Mouse (Mus musculus) regulatory T cell (primary cell): ENCODE data around the gene Olfr55.
"Not testable (repeated sequence)": the region's sequence is repeated elsewhere in the genome, so short reads cannot be mapped to it uniquely, and the experiment has no call there.

Experiments used
- in situ Hi-C: fragments of 300-600 bp; cut with MboI, MseI; formaldehyde crosslinking; loops from one replicate; pipeline ENCODE4 v1.15.1; 2025; ENCODE audit warnings: high pct_unique_total_duplicates

Olfr55 gene

DNA sequence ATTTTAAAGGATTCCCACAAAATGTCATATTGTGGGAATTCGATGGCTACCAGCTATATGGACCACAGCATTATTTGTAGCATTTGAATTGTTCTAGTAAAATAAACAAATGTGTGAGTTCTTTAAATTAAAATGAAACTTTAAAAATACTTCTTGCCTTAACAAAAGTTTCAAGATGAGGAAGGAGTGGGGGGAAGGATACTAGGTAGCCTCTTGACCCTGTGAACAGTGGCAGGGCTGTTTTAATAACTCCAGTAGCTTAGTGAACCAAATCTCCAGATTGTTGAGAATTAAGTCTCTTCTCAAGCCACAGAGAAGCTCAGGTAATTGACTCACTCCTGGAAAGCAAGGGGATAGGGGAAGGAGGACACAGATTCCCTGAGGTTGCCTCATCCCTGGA is at the start of gene Olfr55:
TSS of gene Olfr55 (plus strand) at position 301 of the 400 bp plus-strand sequence.
- in situ Hi-C loops, result not testable (repeated sequence)

DNA sequence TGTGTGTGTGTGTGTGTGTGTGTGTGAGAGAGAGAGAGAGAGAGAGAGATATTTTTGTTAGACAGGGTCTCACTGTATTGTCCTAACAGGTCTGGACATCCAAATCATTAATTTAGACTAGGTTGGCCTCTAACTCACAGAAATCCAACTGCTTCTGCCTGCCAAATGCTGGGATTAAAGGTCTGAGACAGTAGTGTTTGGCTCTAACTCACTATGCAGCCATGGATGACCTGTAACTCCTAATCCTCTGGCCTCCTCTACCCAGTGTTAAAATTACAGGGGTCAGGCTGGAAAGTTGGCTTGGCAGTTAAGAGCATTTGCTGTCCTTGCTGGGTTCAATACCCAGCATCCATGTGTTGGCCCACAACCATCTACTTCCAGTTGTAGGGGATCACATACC is 43.7 kb upstream of the Olfr55 start:
- in situ Hi-C loops, result no loop called here

DNA sequence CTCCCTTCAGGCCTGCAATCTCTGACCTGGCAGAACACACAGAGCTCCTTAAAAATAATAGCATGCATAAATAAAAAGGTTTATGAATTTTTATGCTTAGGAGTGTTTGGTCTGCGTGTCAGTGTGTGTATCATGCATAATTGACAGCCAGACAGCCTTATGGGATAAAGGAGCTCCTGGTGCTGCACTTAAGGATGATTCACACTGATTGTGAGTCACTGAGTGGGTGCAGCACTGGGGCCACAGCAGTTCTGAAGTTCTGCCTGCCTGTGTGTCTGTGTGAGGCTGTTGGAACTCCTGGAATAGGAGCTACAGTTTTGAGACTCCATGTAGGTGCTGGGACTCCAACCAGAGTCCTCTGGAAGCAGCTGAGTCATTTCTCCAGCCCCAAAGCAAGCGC is 42.0 kb upstream of the Olfr55 start:
- in situ Hi-C loops, result no loop called here

DNA sequence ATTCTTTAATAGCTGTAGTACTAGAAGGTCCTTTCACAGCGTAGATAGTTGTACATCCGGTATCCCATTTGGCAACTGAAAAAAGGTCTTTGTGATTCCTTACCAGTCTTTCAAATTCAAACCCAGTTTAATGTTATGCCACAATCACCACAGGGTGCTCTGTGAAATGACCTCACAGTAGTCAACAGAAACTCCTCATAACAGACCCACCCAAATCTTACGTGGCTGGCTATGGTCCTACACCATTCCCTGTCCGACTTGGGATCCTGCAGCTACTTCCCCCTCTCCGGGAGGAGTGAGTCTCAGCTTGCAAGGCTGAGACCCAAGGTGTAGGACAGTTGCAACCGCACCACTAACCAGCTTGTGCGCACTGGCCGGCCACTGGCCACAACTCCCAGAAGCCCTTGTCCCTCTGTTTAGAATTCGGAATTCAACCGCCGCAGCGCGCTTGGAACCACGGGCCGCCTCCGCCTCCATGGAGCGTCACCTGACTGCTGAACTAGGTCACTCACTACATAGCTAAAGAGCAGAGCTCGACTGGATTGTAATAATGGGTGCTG is 28.9 kb upstream of the Olfr55 start, which contains the start of gene Morc2b:
TSS of gene Morc2b (minus strand) at position 423 of the 560 bp plus-strand sequence.
- in situ Hi-C loops, result no loop called here

DNA sequence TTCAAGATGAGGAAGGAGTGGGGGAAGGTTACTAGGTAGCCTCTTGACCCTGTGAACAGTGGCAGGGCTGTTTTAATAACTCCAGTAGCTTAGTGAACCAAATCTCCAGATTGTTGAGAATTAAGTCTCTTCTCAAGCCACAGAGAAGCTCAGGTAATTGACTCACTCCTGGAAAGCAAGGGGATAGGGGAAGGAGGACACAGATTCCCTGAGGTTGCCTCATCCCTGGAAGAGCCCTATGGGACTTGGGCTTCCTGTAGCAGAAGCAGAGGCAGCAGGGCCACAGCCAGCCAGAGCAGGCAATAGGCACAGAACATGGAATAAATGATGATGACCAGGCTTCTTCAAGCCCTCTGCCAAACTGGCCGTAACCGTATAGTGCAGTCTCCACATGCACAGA is 22.8 kb downstream of the Olfr55 start, which contains the start of gene Olfr239:
TSS of gene Olfr239 (plus strand) at position 301 of the 400 bp plus-strand sequence.
- in situ Hi-C loops, result not testable (repeated sequence)

DNA sequence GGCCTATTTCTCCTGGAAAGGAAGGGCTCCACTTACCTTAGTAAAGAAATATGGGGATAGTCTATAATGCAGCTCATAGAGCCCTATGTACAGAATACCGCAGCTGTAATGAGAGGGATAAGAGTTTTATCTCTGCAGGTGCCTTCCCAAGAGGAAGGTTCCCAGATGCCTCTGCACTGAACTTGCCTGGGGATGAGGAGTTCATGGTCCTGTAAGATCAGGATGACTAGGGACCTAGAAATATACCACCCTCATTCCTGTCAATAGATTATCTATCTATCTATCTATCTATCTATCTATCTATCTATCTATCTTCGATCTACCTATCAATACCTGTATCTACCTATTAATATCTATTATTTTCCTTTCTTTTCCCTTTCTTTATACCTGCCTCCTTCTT is 53.3 kb downstream of the Olfr55 start, which contains the start of gene Olfr1564:
TSS of gene Olfr1564 (minus strand) at position 101 of the 400 bp plus-strand sequence.
- in situ Hi-C loops, result no loop called here
